Mouse (Mus musculus) cerebellum, postnatal 14 days (tissue): ENCODE measurements at regions not wholly inside any gene's neighbourhood (a gene's known extent, or its start where the extent isn't known, plus 50 kb on each side); places are given as distances from the start of the nearest gene placed in this dataset.

ENCODE experiments used
- DNase-seq, 2 experiments: peaks; one replicate each; pipeline ENCODE4 v3.0.0; 2021; ENCODE audit warnings: mixed read lengths in 2 of 2

DNA sequence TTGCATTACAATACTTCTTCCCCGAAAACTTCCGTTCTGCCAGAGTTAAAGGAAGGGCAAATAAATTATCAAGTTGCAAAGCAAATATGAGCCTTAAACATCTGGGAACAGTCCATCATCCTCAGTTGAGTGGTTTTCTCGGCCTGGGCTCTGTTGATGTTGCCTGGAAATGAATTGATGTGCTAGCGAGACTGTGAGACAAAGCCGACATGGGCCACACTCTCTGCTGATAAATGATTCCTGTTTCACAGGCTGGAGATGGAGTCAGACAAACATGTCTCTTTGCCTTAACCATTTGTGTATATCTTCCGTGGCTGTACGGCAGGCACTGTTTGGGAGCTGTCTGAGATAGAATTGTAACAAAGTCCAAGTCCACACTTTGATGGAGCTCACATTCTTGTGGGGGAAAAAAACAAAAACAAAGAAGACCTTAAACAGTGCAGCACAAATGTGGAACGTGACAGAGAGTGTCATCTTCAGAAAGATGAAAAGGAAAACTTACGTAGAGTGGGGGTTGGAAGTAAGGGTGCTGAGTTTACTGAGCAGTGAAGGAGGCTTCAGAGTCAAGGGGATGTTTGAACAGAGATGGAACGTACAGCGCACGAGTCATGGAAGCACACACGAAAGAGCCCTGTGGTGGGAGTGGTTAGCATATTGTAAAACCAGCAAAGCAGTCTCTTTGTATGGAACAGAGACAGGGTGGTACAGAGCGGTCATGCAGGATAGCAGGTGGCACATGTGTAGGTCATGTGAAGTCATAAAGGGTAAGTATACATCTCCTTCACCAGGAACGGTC lies 442.2 kb upstream of the Gm19410 start:
- DNase-seq = no peak
